Mouse (Mus musculus) embryonic facial prominence, embryonic 15.5 days (tissue): ENCODE results near the gene Tekt3. TPM values are rescaled to one million over a fixed set of nuclear protein-coding genes. Genes with fewer than 3 reads are reported as not detected.

ENCODE experiments used
- ATAC-seq: fragments of 200-750 bp; cut with Nextera tagmentation; 2 replicates; pipeline ENCODE4 v1.8.0; 2017; ENCODE audit warnings: low read depth, moderate TSS enrichment; ENCODE audit not compliant: insufficient number of reproducible peaks, low FRiP score, low TSS enrichment
- H3K27ac ChIP-seq: fragments of 300-500 bp; sonication (generic); replicated peaks from 2 replicates; pipeline ENCODE4 v1.5.1; 2015; ENCODE audit warnings: mild to moderate bottlenecking, inconsistent platforms
- H3K27me3 ChIP-seq: fragments of 300-500 bp; sonication (generic); 2 replicates; pipeline ENCODE4 v1.6.1; 2015; ENCODE audit warnings: inconsistent platforms
- H3K36me3 ChIP-seq: fragments of 300-500 bp; sonication (generic); 2 replicates; pipeline ENCODE4 v1.6.1; 2015; ENCODE audit warnings: mild to moderate bottlenecking, inconsistent platforms
- H3K4me1 ChIP-seq: fragments of 300-500 bp; sonication (generic); 2 replicates; pipeline ENCODE4 v1.6.1; 2015; ENCODE audit warnings: inconsistent platforms
- H3K4me2 ChIP-seq: fragments of 300-500 bp; sonication (generic); replicated peaks from 2 replicates; pipeline ENCODE4 v1.6.1; 2015; ENCODE audit warnings: mild to moderate bottlenecking, inconsistent platforms
- H3K4me3 ChIP-seq: fragments of 300-500 bp; sonication (generic); replicated peaks from 2 replicates; pipeline ENCODE4 v1.5.1; 2015; ENCODE audit warnings: mild to moderate bottlenecking, inconsistent platforms
- H3K9ac ChIP-seq: fragments of 300-500 bp; sonication (generic); 2 replicates; pipeline ENCODE4 v1.6.1; 2015; ENCODE audit warnings: inconsistent platforms
- H3K9me3 ChIP-seq: fragments of 300-500 bp; sonication (generic); replicated peaks from 2 replicates; pipeline ENCODE4 v1.6.1; 2016; ENCODE audit warnings: inconsistent platforms
- WGBS: fragments of 180-500 bp; shearing (Covaris S2); methylation state at CpG from one replicate; pipeline ENCODE4 v1.1.7; 2015; 5-methylcytosine and 5-hydroxymethylcytosine counted together
- polyA plus RNA-seq: library from polyadenylated mRNA; unstranded; fragments of >200 nt; fragmentation: Nextera tagmentation; extraction: Ambion mirVana; gene quantifications from 2 replicates; pipeline ENCODE4 v1.2.1, GENCODE M21; 2015

Gene Tekt3
- polyA plus RNA-seq, 1 experiment from 2014 or later: 0.63 TPM

GRCm38 (mm10) chr11:63029721-63030120 is 31.7 kb upstream of the Tekt3 start:
- 84% methylated on average over 6 of the region's 6 CpGs for WGBS
- Histone ChIP-seq H3K4me3 (no peak overlapping the region), H3K27ac (no peak overlapping the region), H3K9me3 (no peaks in the 10 kb centered on the region), H3K9ac (no peak overlapping the region), H3K4me2 (no peak overlapping the region), H3K4me1 (0 out of 2 replicates have a peak, but pooled peaks cover 4% of the 10 kb centered on the region), H3K36me3 (no peaks in the 10 kb centered on the region), H3K27me3 (no peaks in the 10 kb centered on the region)
- ATAC-seq: no peak

- no peak overlapping the region for H3K4me3 ChIP-seq
- H3K9ac ChIP-seq: no peak overlapping the region
- H3K36me3 ChIP-seq: no peaks in the 10 kb centered on the region
- no peak overlapping the region for H3K4me2 ChIP-seq
- no peaks in the 10 kb centered on the region for H3K9me3 ChIP-seq
- H3K4me1 ChIP-seq: 0 out of 2 replicates have a peak, but pooled peaks cover 3% of the 10 kb centered on the region
- no peak overlapping the region for H3K27ac ChIP-seq
- ATAC-seq: no peak
- 65% methylated on average over 11 of the region's 11 CpGs for WGBS
- no peaks in the 10 kb centered on the region for H3K27me3 ChIP-seq
Observed at GRCm38 (mm10) chr11:63035420-63036211, 25.8 kb upstream of the Tekt3 start.

DNA sequence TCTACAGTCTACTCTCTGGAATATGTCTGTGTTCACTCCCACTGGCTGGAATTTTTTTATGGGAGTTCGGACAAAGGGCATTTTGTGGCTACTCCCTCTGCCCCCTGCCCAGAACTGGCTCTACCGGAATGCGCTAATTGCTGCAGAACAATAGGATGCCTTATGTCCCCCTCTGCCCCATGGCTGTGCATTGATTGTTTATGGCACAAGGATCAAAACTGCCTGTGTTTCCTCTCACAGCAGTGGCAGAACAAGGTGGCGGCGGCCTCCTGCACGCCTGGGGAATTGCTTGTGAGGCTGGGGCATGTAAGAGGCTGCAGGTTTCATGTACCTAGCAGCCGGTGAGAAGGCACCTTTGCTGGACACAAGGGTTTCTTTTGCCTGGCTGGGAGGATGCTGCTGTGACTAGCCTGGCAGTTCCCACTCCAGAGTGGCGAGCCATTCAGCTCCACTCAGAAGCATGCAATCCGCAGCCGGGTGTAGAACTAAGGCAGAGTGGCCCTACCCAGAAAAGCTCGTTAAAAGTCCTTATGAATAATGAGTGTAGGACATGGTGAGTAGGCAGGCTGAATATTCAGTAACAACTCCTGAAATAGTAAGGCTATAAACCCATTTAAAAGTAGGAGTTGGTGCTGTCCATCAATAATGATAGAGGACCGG is 21.3 kb upstream of the Tekt3 start:
- Histone ChIP-seq H3K4me1 (0 out of 2 replicates have a peak, but pooled peaks cover 3% of the 10 kb centered on the region), H3K4me3 (no peak overlapping the region), H3K36me3 (no peaks in the 10 kb centered on the region), H3K9ac (no peak overlapping the region), H3K9me3 (no peaks in the 10 kb centered on the region), H3K27me3 (no peaks in the 10 kb centered on the region), H3K4me2 (no peak overlapping the region), H3K27ac (no peak overlapping the region)
- ATAC-seq: no peak
- 49% methylated on average over 12 of the region's 12 CpGs for WGBS

GRCm38 (mm10) chr11:63045771-63046170 is 15.7 kb upstream of the Tekt3 start:
- no peaks in the 10 kb centered on the region; the same call in 1 of the 2 replicates for H3K4me1 ChIP-seq
- ATAC-seq: no peak
- WGBS: 69% methylated on average over 3 of the region's 3 CpGs
- no peaks in the 10 kb centered on the region for H3K9me3 ChIP-seq
- no peak overlapping the region for H3K27ac ChIP-seq
- no peaks in the 10 kb centered on the region for H3K27me3 ChIP-seq
- H3K4me2 ChIP-seq: no peak overlapping the region
- no peak overlapping the region for H3K9ac ChIP-seq
- H3K36me3 ChIP-seq: no peaks in the 10 kb centered on the region
- no peak overlapping the region for H3K4me3 ChIP-seq

DNA sequence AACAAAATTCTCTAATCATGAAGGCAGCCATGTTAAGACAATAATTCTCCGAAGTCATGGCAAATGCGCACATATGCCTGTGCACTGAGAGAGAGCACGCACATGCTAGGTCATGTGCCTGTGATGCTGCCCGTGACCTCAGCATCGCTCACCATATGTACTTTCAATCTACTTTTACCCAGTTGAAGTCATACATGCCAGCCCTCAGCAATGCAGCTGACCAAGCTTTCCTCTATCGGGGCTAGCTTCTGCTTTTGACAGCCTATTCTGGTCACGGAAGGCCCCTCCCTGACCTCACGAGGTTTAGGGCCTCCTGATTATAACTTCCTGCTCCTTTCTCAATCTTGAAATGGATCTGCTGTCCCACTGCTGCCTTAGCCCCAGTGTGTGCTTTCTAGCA is 15.1 kb upstream of the Tekt3 start:
- Histone ChIP-seq H3K4me2 (no peak overlapping the region), H3K4me1 (no peaks in the 10 kb centered on the region; the same call in 1 of the 2 replicates), H3K4me3 (no peak overlapping the region), H3K36me3 (no peaks in the 10 kb centered on the region), H3K27ac (no peak overlapping the region), H3K9me3 (no peaks in the 10 kb centered on the region), H3K27me3 (no peaks in the 10 kb centered on the region), H3K9ac (no peak overlapping the region)
- no peak for ATAC-seq
- 81% methylated on average over 8 of the region's 8 CpGs for WGBS

GRCm38 (mm10) chr11:63050362-63050932 is 11.0 kb upstream of the Tekt3 start:
- ATAC-seq: no peak
- no peak overlapping the region for H3K27ac ChIP-seq
- H3K4me3 ChIP-seq: no peak overlapping the region
- no peaks in the 10 kb centered on the region; the same call in 1 of the 2 replicates for H3K4me1 ChIP-seq
- 90% methylated on average over 6 of the region's 6 CpGs for WGBS
- no peaks in the 10 kb centered on the region for H3K9me3 ChIP-seq
- H3K27me3 ChIP-seq: no peaks in the 10 kb centered on the region
- no peak overlapping the region for H3K9ac ChIP-seq
- no peaks in the 10 kb centered on the region for H3K36me3 ChIP-seq
- H3K4me2 ChIP-seq: no peak overlapping the region

DNA sequence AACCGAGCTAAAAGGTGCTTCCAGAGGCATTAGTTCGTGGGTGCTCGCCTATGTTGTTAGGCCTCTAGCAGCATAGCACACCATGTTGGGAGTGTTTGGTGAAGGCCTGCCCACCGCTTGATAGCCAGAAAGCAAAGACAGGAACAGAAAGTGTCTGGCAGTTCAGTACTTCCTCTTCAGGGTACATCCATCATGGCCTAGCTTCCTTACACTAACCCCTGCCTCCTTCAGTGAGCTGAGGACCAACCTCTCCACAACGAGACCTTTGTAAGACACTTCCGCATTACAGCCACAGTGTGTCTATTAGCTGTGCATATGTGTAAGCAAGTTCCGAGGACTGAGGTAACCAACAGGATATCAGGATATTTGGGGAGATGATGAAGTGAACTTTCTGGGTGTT is 10.4 kb upstream of the Tekt3 start:
- Histone ChIP-seq H3K27ac (no peak overlapping the region), H3K4me1 (no peaks in the 10 kb centered on the region; the same call in 1 of the 2 replicates), H3K36me3 (no peaks in the 10 kb centered on the region), H3K9ac (no peak overlapping the region), H3K9me3 (no peaks in the 10 kb centered on the region), H3K4me3 (no peak overlapping the region), H3K27me3 (no peaks in the 10 kb centered on the region), H3K4me2 (no peak overlapping the region)
- no peak for ATAC-seq
- WGBS: 85% methylated on average over 7 of the region's 7 CpGs

DNA sequence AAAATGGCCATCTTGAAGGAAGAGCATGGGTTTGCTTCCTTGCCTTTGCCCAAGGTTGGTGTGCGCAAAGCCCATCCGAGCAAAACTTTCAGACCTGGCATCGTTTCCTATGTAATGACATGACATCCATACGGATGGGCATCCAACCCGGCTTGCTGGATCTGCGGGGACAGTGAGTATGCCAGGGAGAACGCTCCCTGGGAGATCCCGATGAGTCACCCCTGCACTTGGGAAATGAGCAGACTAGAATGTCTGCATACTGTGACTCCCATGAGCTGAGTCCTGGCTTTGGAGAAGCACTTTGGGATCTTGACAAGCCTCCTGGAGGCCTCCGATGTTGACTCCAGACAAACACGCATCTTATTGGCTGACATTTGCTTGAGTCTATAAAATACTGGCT is 9.5 kb upstream of the Tekt3 start:
- Histone ChIP-seq H3K36me3 (no peaks in the 10 kb centered on the region), H3K9ac (no peak overlapping the region), H3K4me2 (no peak overlapping the region), H3K4me1 (no peaks in the 10 kb centered on the region), H3K27ac (no peak overlapping the region), H3K9me3 (no peaks in the 10 kb centered on the region), H3K27me3 (no peaks in the 10 kb centered on the region), H3K4me3 (no peak overlapping the region)
- WGBS: 94% methylated on average over 10 of the region's 10 CpGs
- ATAC-seq: no peak

DNA sequence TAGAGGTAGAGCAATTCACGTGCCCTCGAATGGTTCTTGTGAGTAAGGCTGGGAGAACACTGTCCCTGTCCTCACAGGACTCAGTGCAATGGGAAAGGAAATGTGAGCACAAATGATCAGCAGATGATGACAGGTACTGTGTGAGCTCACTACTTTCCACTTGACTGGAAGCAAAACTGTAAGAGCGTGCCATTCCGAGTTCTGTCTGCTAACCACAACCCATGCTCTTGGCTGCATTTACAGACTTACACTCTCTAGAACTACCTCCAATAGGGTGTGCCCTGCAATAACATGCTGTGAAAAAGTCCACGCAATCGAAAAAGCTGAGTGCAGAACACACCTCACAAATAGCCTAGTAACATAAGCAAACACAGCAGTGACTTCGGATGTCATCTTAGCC is 5.9 kb upstream of the Tekt3 start:
- no peaks in the 10 kb centered on the region for H3K36me3 ChIP-seq
- H3K9me3 ChIP-seq: no peaks in the 10 kb centered on the region
- WGBS: 73% methylated on average over 7 of the region's 7 CpGs
- ATAC-seq: no peak
- H3K9ac ChIP-seq: no peak overlapping the region
- H3K27me3 ChIP-seq: no peaks in the 10 kb centered on the region
- no peak overlapping the region for H3K27ac ChIP-seq
- no peak overlapping the region for H3K4me3 ChIP-seq
- H3K4me2 ChIP-seq: no peak overlapping the region
- H3K4me1 ChIP-seq: 0 out of 2 replicates have a peak, but pooled peaks cover 6% of the 10 kb centered on the region

DNA sequence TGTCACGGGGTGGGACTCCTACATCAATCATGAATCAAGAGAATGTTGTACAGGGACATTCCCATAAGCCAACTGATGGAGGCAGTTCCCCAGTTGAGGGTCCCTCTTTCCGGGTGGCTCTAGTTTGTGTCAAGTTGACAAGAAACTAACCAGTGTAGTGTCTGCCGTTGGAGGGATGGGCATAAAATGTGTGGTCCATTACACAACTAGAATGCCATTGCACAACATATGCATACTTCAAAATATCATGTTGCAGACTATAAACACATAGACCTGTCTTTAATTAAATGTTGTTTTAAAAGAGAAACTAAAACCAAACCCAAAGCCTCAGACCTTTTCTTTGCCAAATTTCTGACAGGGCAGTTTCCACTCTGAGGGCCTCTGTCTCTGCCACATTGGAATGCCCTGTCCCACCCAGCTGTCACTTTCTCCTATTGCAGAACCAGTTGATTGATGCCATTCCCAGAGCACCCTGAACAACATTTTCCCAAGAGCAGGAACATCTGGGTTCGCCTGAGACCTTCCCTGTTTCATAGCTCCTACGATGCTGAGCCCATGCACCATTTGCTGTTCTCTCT is 3.0 kb upstream of the Tekt3 start:
- Histone ChIP-seq H3K9me3 (no peaks in the 10 kb centered on the region), H3K4me2 (no peak overlapping the region), H3K27me3 (peaks cover 5% of the 10 kb centered on the region), H3K27ac (peak overlapping the region; percentile 48; the same call in 1 of the 2 replicates), H3K4me1 (peaks cover 9% of the 10 kb centered on the region; the same call in 1 of the 2 replicates), H3K9ac (no peak overlapping the region), H3K4me3 (no peak overlapping the region), H3K36me3 (no peaks in the 10 kb centered on the region)
- ATAC-seq: peak; percentile 76
- WGBS: 34% methylated on average over 5 of the region's 5 CpGs

DNA sequence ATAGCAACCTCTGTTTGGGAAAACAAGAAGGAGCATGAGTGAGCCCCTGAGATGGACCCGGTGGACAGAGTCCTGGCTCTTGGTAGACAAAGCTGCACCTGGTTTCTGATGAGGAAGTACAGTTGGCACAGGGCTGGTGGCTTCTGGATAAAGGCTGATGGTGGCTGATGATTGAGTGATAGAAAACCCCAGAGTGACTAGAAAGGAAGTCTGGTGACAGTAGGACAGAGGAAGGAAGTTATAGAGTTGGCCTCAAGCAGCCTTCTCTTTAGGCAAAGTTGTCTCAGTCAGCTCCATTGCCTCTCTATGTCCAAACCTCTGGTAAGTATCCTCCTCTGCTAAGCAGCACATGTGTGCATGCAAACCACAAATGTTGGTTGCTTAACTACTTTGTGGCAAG is 1.5 kb upstream of the Tekt3 start:
- Histone ChIP-seq H3K27me3 (peaks cover 5% of the 10 kb centered on the region), H3K27ac (no peak overlapping the region), H3K4me3 (no peak overlapping the region), H3K9me3 (no peaks in the 10 kb centered on the region), H3K4me1 (peaks cover 9% of the 10 kb centered on the region; the same call in 1 of the 2 replicates), H3K36me3 (no peaks in the 10 kb centered on the region), H3K9ac (no peak overlapping the region), H3K4me2 (no peak overlapping the region)
- WGBS: 77% methylated on average over 1 of the region's 1 CpGs
- no peak for ATAC-seq
